Mouse (Mus musculus): ENCODE results near the gene Fgd3. TPM values are rescaled to one million over a fixed set of nuclear protein-coding genes. Genes with fewer than 3 reads are reported as not detected.
A peak's percentile ranks its signal among the peaks of the same experiment; 100 is the strongest.

Gene Fgd3
- polyA plus RNA-seq, 1 experiment, result 6.3 TPM

GRCm38 (mm10) chr13:49324871-49325270, 4.8 kb upstream of the Fgd3 start:
- no peaks in the 10 kb centered on the region for H3K36me3 ChIP-seq (ENCODE audit: control insufficient read depth, insufficient read depth, low read length)
- no peaks in the 10 kb centered on the region for H3K4me1 ChIP-seq (ENCODE audit: control insufficient read depth, insufficient read depth, low read length)
- TF ChIP-seq CTCF (conservative IDR thresholded peaks at IDR 0.05; ENCODE audit: insufficient read depth, insufficient read length, low read depth, low read length), result no peak
- H3K4me3 ChIP-seq (ENCODE audit: insufficient read depth, low read depth, low read length), result no peak overlapping the region
- WGBS, result 51% methylated on average over 5 of the region's 5 CpGs
- no peaks in the 10 kb centered on the region for H3K27me3 ChIP-seq (replicated peaks; ENCODE audit: control insufficient read depth, insufficient read depth, low read length)
- no peak overlapping the region for H3K27ac ChIP-seq (ENCODE audit: insufficient read depth, low read depth, low read length)
- DNase-seq, result peak; percentile 70

GRCm38 (mm10) chr13:49322739-49323138, 2.6 kb upstream of the Fgd3 start:
- H3K4me3 ChIP-seq (ENCODE audit: insufficient read depth, low read depth, low read length), result no peak overlapping the region
- WGBS, result 91% methylated on average over 5 of the region's 5 CpGs
- no peak for DNase-seq
- no peaks in the 10 kb centered on the region for H3K36me3 ChIP-seq (ENCODE audit: control insufficient read depth, insufficient read depth, low read length)
- no peaks in the 10 kb centered on the region for H3K4me1 ChIP-seq (ENCODE audit: control insufficient read depth, insufficient read depth, low read length)
- no peak overlapping the region for H3K27ac ChIP-seq (ENCODE audit: insufficient read depth, low read depth, low read length)
- TF ChIP-seq POLR2A (IDR thresholded peaks at IDR 0.05; ENCODE audit: low read depth, low read length), result no peak
- no peaks in the 10 kb centered on the region for H3K27me3 ChIP-seq (replicated peaks; ENCODE audit: control insufficient read depth, insufficient read depth, low read length)

GRCm38 (mm10) chr13:49322169-49322568, 2.1 kb upstream of the Fgd3 start:
- no peak for DNase-seq
- H3K4me1 ChIP-seq (ENCODE audit: control insufficient read depth, insufficient read depth, low read length), result no peaks in the 10 kb centered on the region
- no peak overlapping the region for H3K4me3 ChIP-seq (ENCODE audit: insufficient read depth, low read depth, low read length)
- no peaks in the 10 kb centered on the region for H3K27me3 ChIP-seq (replicated peaks; ENCODE audit: control insufficient read depth, insufficient read depth, low read length)
- WGBS, result 65% methylated on average over 5 of the region's 5 CpGs
- TF ChIP-seq CTCF (conservative IDR thresholded peaks at IDR 0.05; ENCODE audit: insufficient read depth, insufficient read length, low read depth, low read length) (no peak), POLR2A (IDR thresholded peaks at IDR 0.05; ENCODE audit: low read depth, low read length) (no peak)
- H3K36me3 ChIP-seq (ENCODE audit: control insufficient read depth, insufficient read depth, low read length), result no peaks in the 10 kb centered on the region
- H3K27ac ChIP-seq (ENCODE audit: insufficient read depth, low read depth, low read length), result no peak overlapping the region

GRCm38 (mm10) chr13:49321452-49321851, 1.3 kb upstream of the Fgd3 start:
- WGBS, result 64% methylated on average over 3 of the region's 3 CpGs
- Histone ChIP-seq H3K27me3 (replicated peaks; ENCODE audit: control insufficient read depth, insufficient read depth, low read length) (no peaks in the 10 kb centered on the region), H3K27ac (ENCODE audit: insufficient read depth, low read depth, low read length) (no peak overlapping the region), H3K4me3 (ENCODE audit: insufficient read depth, low read depth, low read length) (no peak overlapping the region), H3K36me3 (ENCODE audit: control insufficient read depth, insufficient read depth, low read length) (no peaks in the 10 kb centered on the region), H3K4me1 (ENCODE audit: control insufficient read depth, insufficient read depth, low read length) (no peaks in the 10 kb centered on the region)
- peak; percentile 19 for DNase-seq
- TF ChIP-seq CTCF (conservative IDR thresholded peaks at IDR 0.05; ENCODE audit: insufficient read depth, insufficient read length, low read depth, low read length) (no peak), POLR2A (IDR thresholded peaks at IDR 0.05; ENCODE audit: low read depth, low read length) (no peak)

- no peaks in the 10 kb centered on the region for H3K36me3 ChIP-seq (ENCODE audit: control insufficient read depth, insufficient read depth, low read length)
These were observed 403 bp upstream of the Fgd3 start for GRCm38 (mm10) chr13:49320514-49320913.

GRCm38 (mm10) chr13:49317914-49318313, 2.2 kb downstream of the Fgd3 start:
- H3K27ac ChIP-seq (ENCODE audit: insufficient read depth, low read depth, low read length), result no peak overlapping the region
- H3K27me3 ChIP-seq (replicated peaks; ENCODE audit: control insufficient read depth, insufficient read depth, low read length), result no peaks in the 10 kb centered on the region
- 88% methylated on average over 7 of the region's 7 CpGs for WGBS

More at GRCm38 (mm10) chr13:49320514-49320913, 403 bp upstream of the Fgd3 start:
- no peak for DNase-seq
- Histone ChIP-seq H3K27ac (ENCODE audit: insufficient read depth, low read depth, low read length) (no peak overlapping the region), H3K27me3 (replicated peaks; ENCODE audit: control insufficient read depth, insufficient read depth, low read length) (no peaks in the 10 kb centered on the region), H3K4me3 (ENCODE audit: insufficient read depth, low read depth, low read length) (no peak overlapping the region), H3K4me1 (ENCODE audit: control insufficient read depth, insufficient read depth, low read length) (no peaks in the 10 kb centered on the region)
- no peak for TF ChIP-seq POLR2A (IDR thresholded peaks at IDR 0.05; ENCODE audit: low read depth, low read length)
- no peak for TF ChIP-seq CTCF (conservative IDR thresholded peaks at IDR 0.05; ENCODE audit: insufficient read depth, insufficient read length, low read depth, low read length)
- WGBS, result 90% methylated on average over 1 of the region's 1 CpGs

GRCm38 (mm10) chr13:49317508-49317907, 2.6 kb downstream of the Fgd3 start:
- Histone ChIP-seq H3K36me3 (ENCODE audit: control insufficient read depth, insufficient read depth, low read length) (no peaks in the 10 kb centered on the region), H3K27ac (ENCODE audit: insufficient read depth, low read depth, low read length) (no peak overlapping the region), H3K27me3 (replicated peaks; ENCODE audit: control insufficient read depth, insufficient read depth, low read length) (no peaks in the 10 kb centered on the region), H3K4me1 (ENCODE audit: control insufficient read depth, insufficient read depth, low read length) (no peaks in the 10 kb centered on the region), H3K4me3 (ENCODE audit: insufficient read depth, low read depth, low read length) (no peak overlapping the region)
- no peak for TF ChIP-seq CTCF (conservative IDR thresholded peaks at IDR 0.05; ENCODE audit: insufficient read depth, insufficient read length, low read depth, low read length)
- no peak for TF ChIP-seq POLR2A (IDR thresholded peaks at IDR 0.05; ENCODE audit: low read depth, low read length)
- DNase-seq, result no peak
- 78% methylated on average over 6 of the region's 6 CpGs for WGBS

More at GRCm38 (mm10) chr13:49317914-49318313, 2.2 kb downstream of the Fgd3 start:
- DNase-seq, result no peak
- Histone ChIP-seq H3K4me3 (ENCODE audit: insufficient read depth, low read depth, low read length) (no peak overlapping the region), H3K36me3 (ENCODE audit: control insufficient read depth, insufficient read depth, low read length) (no peaks in the 10 kb centered on the region), H3K4me1 (ENCODE audit: control insufficient read depth, insufficient read depth, low read length) (no peaks in the 10 kb centered on the region)
- TF ChIP-seq POLR2A (IDR thresholded peaks at IDR 0.05; ENCODE audit: low read depth, low read length), result no peak
- no peak for TF ChIP-seq CTCF (conservative IDR thresholded peaks at IDR 0.05; ENCODE audit: insufficient read depth, insufficient read length, low read depth, low read length)
